Mouse (Mus musculus): ENCODE results near the gene Fxyd5.

Gene Fxyd5

GRCm38 (mm10) chr7:31037675-31038074 is 4.6 kb downstream of the Fxyd5 start:
- DNase-seq = peak; percentile 58

- DNase-seq = no peak
Measured at GRCm38 (mm10) chr7:31036917-31037316, 5.4 kb downstream of the Fxyd5 start.

DNA sequence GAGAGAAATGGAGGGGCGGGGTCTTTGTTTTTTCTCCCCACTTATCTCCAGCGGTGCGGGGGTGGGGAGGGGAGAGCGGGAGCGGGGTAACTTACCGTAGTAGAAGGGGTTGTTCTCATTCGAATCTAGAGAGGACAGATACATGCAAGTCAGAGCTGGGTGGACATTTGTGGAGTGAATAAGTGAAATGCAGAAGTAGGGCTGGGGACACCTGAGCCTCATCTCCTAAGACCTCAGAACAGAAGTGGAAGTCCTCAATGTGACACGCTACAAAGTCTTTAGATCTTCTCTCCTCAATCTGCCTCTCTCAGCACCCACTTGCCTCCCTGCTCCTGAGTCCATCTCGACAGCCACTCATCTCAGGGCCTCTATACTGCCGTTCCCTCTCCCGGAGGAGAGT is 7.0 kb downstream of the Fxyd5 start:
- no peak for DNase-seq

- DNase-seq = peak; percentile 83
Measured at GRCm38 (mm10) chr7:31034789-31035188, 7.5 kb downstream of the Fxyd5 start.

- DNase-seq = peak; percentile 65
Measured at GRCm38 (mm10) chr7:31033409-31034165, 8.7 kb downstream of the Fxyd5 start.

DNA sequence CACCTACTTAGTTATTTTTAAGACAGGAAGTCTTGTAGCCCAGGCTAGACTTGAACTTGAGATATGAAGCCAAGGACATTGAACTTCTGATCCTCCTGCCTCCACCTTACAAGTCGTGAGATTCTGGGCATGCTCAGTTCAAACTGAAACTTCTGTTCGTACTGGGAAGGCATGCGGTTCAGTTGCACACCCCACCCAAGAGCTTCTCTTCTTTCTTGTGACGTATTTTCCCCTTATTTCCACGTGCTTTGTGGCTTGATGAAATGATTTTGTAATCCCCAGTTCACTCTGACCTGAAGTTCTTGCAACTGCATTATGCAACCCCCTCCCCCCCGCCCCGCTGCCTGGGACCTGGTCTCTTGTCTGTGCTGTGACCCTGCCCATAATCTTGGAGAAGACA is 10.6 kb downstream of the Fxyd5 start:
- DNase-seq = no peak

DNA sequence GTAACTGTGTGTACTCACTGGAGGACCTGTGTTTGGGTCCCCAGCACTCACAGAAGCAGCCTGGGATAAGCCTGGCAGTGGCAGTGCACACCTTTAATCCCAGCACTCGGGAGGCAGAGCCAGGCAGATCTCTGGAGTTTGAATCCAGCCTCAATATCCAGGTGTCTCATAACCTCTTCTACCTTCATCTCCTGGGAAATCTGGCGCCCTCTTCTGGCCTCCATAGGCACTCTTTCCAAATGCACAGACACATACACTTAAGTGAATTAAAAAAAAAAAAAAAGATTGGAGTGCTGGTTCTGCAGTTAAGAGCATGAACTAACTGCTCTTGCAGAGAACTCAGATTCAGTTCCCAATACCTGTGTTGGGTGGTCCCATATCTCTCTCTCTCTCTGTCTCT is 11.6 kb downstream of the Fxyd5 start:
- peak; percentile 63 for DNase-seq

DNA sequence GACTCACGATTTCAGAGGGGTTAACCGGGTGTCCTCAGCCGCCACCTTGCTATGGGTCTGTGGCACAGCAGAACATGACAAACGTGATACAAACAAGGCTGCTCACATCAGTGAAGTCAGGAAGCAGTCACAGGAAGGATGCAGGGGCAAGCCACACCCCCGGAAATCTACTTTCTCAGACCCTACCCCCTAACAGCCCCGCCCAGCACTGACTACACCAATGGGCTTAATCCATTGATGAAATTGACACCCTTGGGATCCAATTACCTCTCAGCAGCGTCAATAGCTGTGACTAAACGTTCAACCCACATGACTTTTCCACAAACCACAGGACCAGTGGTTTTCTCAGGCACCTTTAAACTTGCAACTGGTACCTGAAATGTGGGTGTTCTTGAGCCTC is 13.7 kb downstream of the Fxyd5 start:
- DNase-seq = no peak

- no peak for DNase-seq
Measured at GRCm38 (mm10) chr7:31017104-31017901, 25.0 kb downstream of the Fxyd5 start.

DNA sequence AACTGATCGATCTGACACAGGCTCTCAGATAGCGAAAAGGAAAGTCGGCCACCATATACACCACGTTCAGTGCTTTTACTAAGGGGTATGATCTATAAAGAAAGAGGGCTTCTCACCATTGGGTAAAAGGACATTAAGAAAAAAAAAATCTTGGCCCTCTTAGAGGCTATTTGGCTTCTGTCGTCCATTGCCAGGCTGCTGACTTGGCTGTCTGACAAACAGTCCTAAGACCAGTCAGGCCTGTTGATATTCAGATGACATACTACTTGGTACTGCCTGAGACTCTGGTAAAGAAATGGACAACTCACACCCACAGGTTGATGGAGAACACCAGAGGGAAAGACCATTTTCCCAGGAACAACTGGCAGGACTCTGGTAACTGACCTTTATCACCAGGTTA is 29.3 kb downstream of the Fxyd5 start:
- no peak for DNase-seq

GRCm38 (mm10) chr7:31008889-31009288 is 33.4 kb downstream of the Fxyd5 start:
- DNase-seq = no peak

DNA sequence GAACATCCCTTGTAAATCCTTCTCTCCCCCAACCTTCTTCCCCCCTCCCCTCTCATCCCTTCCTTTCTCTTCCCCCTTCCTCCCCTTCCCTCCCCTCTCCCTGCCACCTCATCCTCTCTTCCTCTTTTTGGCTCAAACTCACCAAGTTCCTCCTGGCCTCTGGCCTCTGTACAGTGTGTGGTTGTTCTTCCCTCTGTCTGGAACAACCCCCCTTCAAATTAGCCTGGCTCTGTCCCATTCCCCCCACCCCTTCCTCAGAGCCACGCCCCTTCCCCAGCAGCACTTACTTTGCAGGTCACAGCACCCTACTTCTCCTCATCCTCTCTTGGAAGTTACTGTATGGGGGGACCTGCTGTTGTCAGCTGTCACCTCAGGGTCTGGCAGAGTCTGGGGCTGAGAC is 34.1 kb downstream of the Fxyd5 start:
- no peak for DNase-seq

- DNase-seq = no peak
Measured at GRCm38 (mm10) chr7:31007775-31008174, 34.5 kb downstream of the Fxyd5 start.

GRCm38 (mm10) chr7:31002650-31003049 is 39.6 kb downstream of the Fxyd5 start:
- DNase-seq = peak; percentile 34

DNA sequence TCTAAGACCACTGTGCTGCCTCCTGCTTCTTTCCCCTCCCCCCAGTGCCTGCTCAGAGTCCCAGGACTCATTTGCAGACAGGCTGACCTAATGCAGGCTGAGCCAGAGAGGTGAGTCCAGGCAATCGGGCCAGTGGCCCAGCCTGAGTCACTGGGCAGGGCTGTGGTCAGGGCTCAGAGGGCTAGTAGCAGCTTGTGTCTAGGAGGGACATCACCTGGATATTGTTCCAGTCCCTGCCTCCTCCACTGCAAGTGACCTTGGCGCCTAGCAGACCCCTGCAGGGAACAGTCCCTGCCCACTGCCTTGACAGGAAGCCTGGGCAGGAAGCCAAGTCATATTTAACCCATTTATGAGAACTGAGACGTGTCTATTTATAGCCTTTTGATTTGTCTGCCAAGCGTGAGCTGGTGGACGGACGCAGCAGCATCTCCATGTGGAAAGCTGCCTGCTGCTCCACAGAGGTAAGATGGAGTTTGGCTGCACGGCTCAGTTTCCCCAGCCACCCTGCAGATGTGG is 41.7 kb downstream of the Fxyd5 start:
- DNase-seq = peak; percentile 39

- DNase-seq = peak; percentile 32
Measured at GRCm38 (mm10) chr7:30996491-30996890, 45.8 kb downstream of the Fxyd5 start.

- DNase-seq = no peak
Measured at GRCm38 (mm10) chr7:30993986-30994385, 48.3 kb downstream of the Fxyd5 start.

DNA sequence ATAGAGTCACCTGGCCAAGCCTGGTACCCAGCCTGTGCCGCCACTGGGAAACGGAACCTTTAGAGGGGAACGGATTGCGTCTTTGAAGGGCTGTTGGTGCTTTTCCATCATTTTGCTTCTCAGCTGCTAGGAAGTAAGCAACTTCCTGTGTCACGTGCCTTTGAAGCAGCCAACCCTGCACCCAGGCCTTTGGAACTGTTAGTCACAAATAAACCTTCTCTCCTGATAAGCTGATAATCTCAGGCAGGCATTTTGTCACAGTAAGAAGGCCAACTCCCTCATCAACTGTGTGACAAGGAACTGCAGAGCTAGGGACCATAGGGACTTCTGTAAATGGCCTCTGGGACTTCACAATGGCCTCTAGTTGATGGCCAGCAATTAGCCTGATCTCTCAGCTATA is 50.1 kb downstream of the Fxyd5 start:
- DNase-seq = no peak

DNA sequence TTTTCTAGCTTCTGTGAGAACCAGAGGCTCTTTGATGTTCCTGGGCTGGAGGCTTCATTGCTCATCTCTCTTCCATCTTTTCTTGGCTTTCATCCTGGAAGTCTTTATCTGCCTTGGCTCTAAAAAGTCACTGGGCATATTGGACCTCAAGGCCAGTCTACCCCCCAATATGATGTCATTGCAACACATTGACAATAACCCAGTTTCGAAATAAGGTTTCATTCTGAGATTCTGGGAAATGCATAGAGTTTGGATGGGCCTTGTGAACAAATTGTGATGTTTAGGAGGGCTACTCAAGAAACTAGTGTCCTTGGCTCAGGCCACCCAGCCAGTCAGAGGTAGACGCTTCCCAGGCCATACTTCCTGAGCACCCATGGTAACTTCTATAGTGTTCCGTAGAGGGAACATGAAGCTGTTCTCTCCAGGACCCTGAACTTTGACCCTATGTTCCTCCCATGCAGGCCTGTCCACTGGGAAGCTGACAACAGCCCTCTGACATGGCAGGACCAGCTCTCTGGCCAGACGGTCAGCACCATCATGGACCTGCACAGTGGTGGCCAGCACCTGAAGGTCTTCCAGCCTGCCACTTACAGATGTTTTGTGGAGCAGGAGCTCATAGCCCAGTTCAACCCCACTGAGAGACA is 53.6 kb downstream of the Fxyd5 start:
- DNase-seq = no peak

- no peak for DNase-seq
Measured at GRCm38 (mm10) chr7:30985357-30985756, 56.9 kb downstream of the Fxyd5 start.
